In the genomic region with DNA sequence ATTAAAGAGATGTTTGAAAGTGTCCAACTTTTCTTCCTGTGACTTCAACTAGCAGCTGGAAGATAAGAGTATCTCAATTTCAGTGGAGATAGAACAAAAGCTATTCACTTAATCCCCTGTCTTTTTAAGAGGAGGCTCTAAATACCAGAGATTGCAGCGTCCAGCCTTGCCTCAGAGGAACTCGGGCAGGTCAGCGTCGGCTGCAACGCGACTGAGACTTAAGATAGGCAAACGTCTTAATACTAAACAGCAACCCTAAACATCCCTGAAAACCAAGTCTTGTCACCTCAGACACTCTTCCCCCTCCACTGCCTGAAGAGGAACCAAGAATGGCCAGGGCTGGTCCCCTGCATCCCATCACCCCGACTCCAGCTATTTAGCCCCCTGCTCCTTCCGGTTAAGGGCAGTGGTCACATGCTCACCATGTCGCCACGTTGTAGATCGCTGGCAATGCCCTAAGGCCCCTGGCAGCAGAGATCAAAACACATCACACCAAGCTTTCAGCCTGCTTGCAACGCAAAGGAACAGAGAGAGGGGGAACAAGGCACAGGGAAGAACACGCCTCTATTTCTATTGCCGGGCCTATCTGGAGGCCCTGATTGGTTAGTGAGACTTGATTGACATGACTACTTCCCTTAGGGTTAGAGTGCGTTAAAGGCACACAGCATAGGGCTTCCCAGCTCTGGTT, we compare ENCODE assay signal across 8 mouse cellular contexts. TPM values are rescaled to one million over a fixed set of nuclear protein-coding genes. Genes with fewer than 3 reads are reported as not detected.
DNase-seq lines count a peak whose midpoint lies in the region; ATAC-seq and TF ChIP-seq lines count a peak whose summit lies in the region.
"Not testable (repeated sequence)": the region's sequence is repeated elsewhere in the genome, so short reads cannot be mapped to it uniquely, and the experiment has no call there.

No protein-coding gene starts in this region.

- ATAC-seq in heart, embryonic 11.5 days (replicated peaks; ENCODE audit: insufficient number of reproducible peaks, low FRiP score, low TSS enrichment), result peak; percentile 85
- peak; percentile 100 for ATAC-seq in kidney, embryonic 15.5 days (replicated peaks; ENCODE audit: low FRiP score)
- peak; percentile 81; the same call in 1 of the 2 replicates for ATAC-seq in limb, embryonic 15.5 days (ENCODE audit: insufficient number of reproducible peaks, low FRiP score, low TSS enrichment, low read depth)
- ATAC-seq in midbrain, postnatal 0 days (ENCODE audit: low FRiP score), result peak; percentile 98

- H3K27me3 ChIP-seq in heart, embryonic 11.5 days (ENCODE audit: control insufficient read depth, insufficient read depth, low read length); kidney, embryonic 15.5 days; limb, embryonic 15.5 days; midbrain, postnatal 0 days (ENCODE audit: insufficient read depth, low read length): not testable (repeated sequence)

- 3% methylated on average over 16 of the region's 16 CpGs for WGBS in heart, embryonic 11.5 days (ENCODE audit: insufficient replicate concordance)
- WGBS in kidney, embryonic 15.5 days, result 1% methylated on average over 16 of the region's 16 CpGs
- WGBS in limb, embryonic 15.5 days, result 1% methylated on average over 16 of the region's 16 CpGs
- 2% methylated on average over 16 of the region's 16 CpGs for WGBS in midbrain, postnatal 0 days

- peak; percentile 58 to 60 for DNase-seq in B cell, adult 2 months
- peak; percentile 89 for DNase-seq in midbrain, postnatal 0 days (ENCODE audit: low spot score)
- peak; percentile 18 to 48 for DNase-seq in spleen, postnatal 10 days (ENCODE audit: low spot score in 2 of 2)

- H3K27ac ChIP-seq in bone marrow macrophage, adult 2 months (ENCODE audit: insufficient read depth, low read depth, low read length); embryonic fibroblast, embryonic 13.5 days (ENCODE audit: insufficient read depth, low read length); heart, embryonic 11.5 days (ENCODE audit: low read depth, low read length); limb, embryonic 15.5 days; midbrain, postnatal 0 days (ENCODE audit: low read depth, low read length): not testable (repeated sequence)
- H3K27ac ChIP-seq in kidney, embryonic 15.5 days, result 0 out of 2 replicates have a peak overlapping the region, but pooled peaks have one; percentile 27

- peak overlapping the region; percentile 65 for H3K4me3 ChIP-seq in bone marrow macrophage, adult 2 months (ENCODE audit: insufficient read depth, low read length)
- H3K4me3 ChIP-seq in embryonic fibroblast, embryonic 13.5 days (ENCODE audit: insufficient read depth, low read length), result peak overlapping the region; percentile 72
- H3K4me3 ChIP-seq in heart, embryonic 11.5 days (ENCODE audit: low read depth, low read length), result peak overlapping the region; percentile 64
- H3K4me3 ChIP-seq in kidney, embryonic 15.5 days (replicated peaks), result peak overlapping the region; percentile 56
- peak overlapping the region; percentile 60 for H3K4me3 ChIP-seq in limb, embryonic 15.5 days
- peak overlapping the region; percentile 46 for H3K4me3 ChIP-seq in midbrain, postnatal 0 days (ENCODE audit: low read depth, low read length)

- TF ChIP-seq CTCF in bone marrow macrophage, adult 2 months (IDR thresholded peaks at IDR 0.05; ENCODE audit: low read depth, low read length); embryonic fibroblast, embryonic 13.5 days (IDR thresholded peaks at IDR 0.05; ENCODE audit: borderline replicate concordance, insufficient read depth, low read length); midbrain, postnatal 0 days (IDR thresholded peaks at IDR 0.05): not testable (repeated sequence)

- not testable (repeated sequence) for H3K36me3 ChIP-seq in heart, embryonic 11.5 days (ENCODE audit: control insufficient read depth, insufficient read depth, low read length); kidney, embryonic 15.5 days; limb, embryonic 15.5 days; midbrain, postnatal 0 days (ENCODE audit: insufficient read depth, low read length)

- peak overlapping the region; percentile 63 for H3K4me2 ChIP-seq in heart, embryonic 11.5 days
- H3K4me2 ChIP-seq in kidney, embryonic 15.5 days, result peak overlapping the region; percentile 57
- H3K4me2 ChIP-seq in limb, embryonic 15.5 days, result peak overlapping the region; percentile 50
- peak overlapping the region; percentile 49 for H3K4me2 ChIP-seq in midbrain, postnatal 0 days (ENCODE audit: low read depth, low read length, poor library complexity, severe bottlenecking)

- not testable (repeated sequence) for H3K9me3 ChIP-seq in heart, embryonic 11.5 days (replicated peaks; ENCODE audit: control insufficient read depth, low read length); kidney, embryonic 15.5 days (replicated peaks); limb, embryonic 15.5 days; midbrain, postnatal 0 days (ENCODE audit: low read length)

- TF ChIP-seq POLR2A in bone marrow macrophage, adult 2 months (IDR thresholded peaks at IDR 0.05; ENCODE audit: borderline replicate concordance, low read depth, low read length), result not testable (repeated sequence)
- TF ChIP-seq POLR2A in embryonic fibroblast, embryonic 13.5 days (IDR thresholded peaks at IDR 0.05; ENCODE audit: low read depth, low read length), result peak; percentile 66

- H3K4me1 ChIP-seq in bone marrow macrophage, adult 2 months (ENCODE audit: control insufficient read depth, insufficient read depth, low read length); embryonic fibroblast, embryonic 13.5 days (ENCODE audit: control insufficient read depth, insufficient read depth, low read length); heart, embryonic 11.5 days (ENCODE audit: control insufficient read depth, insufficient read depth, low read length); kidney, embryonic 15.5 days; limb, embryonic 15.5 days; midbrain, postnatal 0 days (ENCODE audit: insufficient read depth, low read length): not testable (repeated sequence)

- H3K9ac ChIP-seq in heart, embryonic 11.5 days (ENCODE audit: low read depth, low read length), result peak overlapping the region; percentile 61; the same call in 1 of the 2 replicates
- peak overlapping the region; percentile 45; the same call in 1 of the 2 replicates for H3K9ac ChIP-seq in kidney, embryonic 15.5 days
- H3K9ac ChIP-seq in limb, embryonic 15.5 days, result peak overlapping the region; percentile 42; the same call in 1 of the 2 replicates
- peak overlapping the region; percentile 56; the same call in 1 of the 2 replicates for H3K9ac ChIP-seq in midbrain, postnatal 0 days (replicated peaks; ENCODE audit: low read length, poor library complexity, severe bottlenecking)

RNA-seq across cellular contexts. Expression of gene 6720489N17Rik, which starts 28.8 kb away (rescaled TPM):
- 3.7 and 8.1 TPM in 2 replicates for polyA plus RNA-seq in bone marrow macrophage, adult 2 months (2012; ENCODE audit: insufficient read depth, insufficient read length, missing spikeins)
- 3.4 and 4.9 TPM in 2 replicates for polyA plus RNA-seq in embryonic fibroblast, embryonic 13.5 days (2011; ENCODE audit: insufficient read length, low read depth, missing spikeins)
- 9.3 and 10.7 TPM in 2 replicates for polyA plus RNA-seq in heart, embryonic 11.5 days (2014; fragmentation: Nextera tagmentation; extraction: Ambion mirVana)
- polyA plus RNA-seq in kidney, embryonic 15.5 days (2015; fragmentation: Nextera tagmentation; extraction: Ambion mirVana), result 12.4 and 13.9 TPM in 2 replicates
- polyA plus RNA-seq in limb, embryonic 15.5 days (2015; fragmentation: Nextera tagmentation; extraction: Ambion mirVana), result 10.6 and 10.9 TPM in 2 replicates
- 4.1 and 16.5 TPM in 2 replicates for total RNA-seq in midbrain, postnatal 0 days (2014; rRNA removed)
- polyA plus RNA-seq in midbrain, postnatal 0 days (2015; fragmentation: Nextera tagmentation; extraction: Ambion mirVana), result 4.4 and 6.3 TPM in 2 replicates

Comparison
In these comparisons a context has a peak if more than half of its experiments do, and no peak if none do; other contexts are left out.
1. DNase-seq: peak in every context shown above with its lines; median percentile 89 in midbrain, postnatal 0 days; 59 in B cell, adult 2 months; 33 in spleen, postnatal 10 days.